ENCODE assay signal across 8 mouse cellular contexts in the genomic region with DNA sequence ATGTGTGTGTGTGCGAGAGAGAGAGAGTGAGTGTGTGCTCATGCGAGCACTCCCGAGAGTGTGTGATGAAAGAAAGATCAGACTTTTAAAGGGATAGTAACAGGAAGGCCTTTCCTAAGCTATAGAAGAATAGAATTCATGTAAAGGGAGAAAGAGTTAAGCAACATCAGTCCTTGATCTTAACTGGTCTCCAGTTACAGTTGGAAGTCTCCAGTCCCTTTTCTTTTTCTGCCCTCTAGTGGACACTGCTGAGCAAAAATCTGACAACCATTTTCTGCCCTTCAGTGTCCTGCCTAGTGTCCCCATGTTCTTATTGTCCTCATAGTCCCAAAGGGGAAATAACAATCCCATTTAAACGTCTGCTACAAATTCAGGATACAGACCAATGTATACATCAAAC. TPM values are rescaled to one million over a fixed set of nuclear protein-coding genes. Genes with fewer than 3 reads are reported as not detected.
DNase-seq lines count a peak whose midpoint lies in the region; ATAC-seq and TF ChIP-seq lines count a peak whose summit lies in the region.
"Had no signal": no experiment of that assay in that cellular context is flagged by ENCODE, and none has a peak within 500 bp of the region (broad histone marks: within the 10 kb centered on the region; RNA-seq: fewer than 3 reads in every experiment).

No protein-coding gene starts in this region.

- WGBS in lung, adult 2 months, result 29% methylated on average over 4 of the region's 4 CpGs

- H3K27ac ChIP-seq in layer of hippocampus, adult 2 months, result no peak overlapping the region
- H3K27ac ChIP-seq: neural tube, embryonic 12.5 days had no signal

- H3K4me1 ChIP-seq in lung, adult 2 months (ENCODE audit: control insufficient read depth, insufficient read depth, low read length), result no peaks in the 10 kb centered on the region; the same call in 1 of the 2 replicates

- peak; percentile 30 for ATAC-seq in common myeloid progenitor, adult 5-6 weeks (replicated peaks; ENCODE audit: low read depth, poor library complexity, severe bottlenecking)

- TF ChIP-seq CTCF in layer of hippocampus, adult 2 months (conservative IDR thresholded peaks at IDR 0.05), result peak; percentile 87
- peak; percentile 31; the same call in 1 of the 2 replicates for TF ChIP-seq CTCF in lung, adult 2 months (IDR thresholded peaks at IDR 0.05; ENCODE audit: insufficient read depth, low read length)

- H3K4me3 ChIP-seq in layer of hippocampus, adult 2 months, result no peak overlapping the region
- no peak overlapping the region for H3K4me3 ChIP-seq in lung, adult 2 months (replicated peaks; ENCODE audit: extremely low read depth, low read depth, low read length)
- H3K4me3 ChIP-seq: neural tube, embryonic 12.5 days had no signal

- TF ChIP-seq POLR2A in lung, adult 2 months (IDR thresholded peaks at IDR 0.05; ENCODE audit: borderline replicate concordance, extremely low read depth, low read depth, low read length), result no peak

- peak in 1 of 2 experiments; percentile 47 for DNase-seq in layer of hippocampus, adult 2 months (ENCODE audit: low spot score in 2 of 2)
- DNase-seq in layer of hippocampus, postnatal 36 days, result no peak
- peak; percentile 87 for DNase-seq in NIH3T3 (ENCODE audit: low read depth)
- DNase-seq in heart, postnatal 4 days, result peak; percentile 69
- no peak for DNase-seq in lung, adult 2 months
- no peak for DNase-seq in right cerebral cortex, postnatal 4 days

RNA-seq across cellular contexts. Expression of gene Cenpu, which starts 4.6 kb away (rescaled TPM):
- 1 to 10 TPM; 1.2 to 2.3 TPM for total RNA-seq in layer of hippocampus, adult 2 months (2021)
- total RNA-seq in layer of hippocampus, postnatal 36 days (2021), result 1 to 10 TPM; 1.2 to 4.0 TPM
- 56.1 and 86.5 TPM in 2 replicates for total RNA-seq in common myeloid progenitor, adult 5-6 weeks (2017)
- total RNA-seq in heart, postnatal 4 days (2021), result 10 to 100 TPM; 13.4 to 15.6 TPM
- 0.84 and 1.3 TPM in 2 replicates for polyA plus RNA-seq in lung, adult 2 months (2012; rRNA removed)

Comparison
In these comparisons a context has a peak if more than half of its experiments do, and no peak if none do; other contexts are left out.
1. DNase-seq: peak in NIH3T3 (single experiment) and heart, postnatal 4 days (single experiment); none in layer of hippocampus, postnatal 36 days (0 of 2), lung, adult 2 months (single experiment) and right cerebral cortex, postnatal 4 days (single experiment).